Mouse (Mus musculus) neural tube, embryonic 15.5 days (tissue): ENCODE measurements around the gene Gcnt4. TPM values are rescaled to one million over a fixed set of nuclear protein-coding genes. Genes with fewer than 3 reads are reported as not detected.
"Not testable (repeated sequence)": the region's sequence is repeated elsewhere in the genome, so short reads cannot be mapped to it uniquely, and the experiment has no call there.

Source experiments
- ATAC-seq: fragments of 200-750 bp; cut with Nextera tagmentation; 2 replicates; pipeline ENCODE4 v1.8.0; 2017; ENCODE audit warnings: mild to moderate bottlenecking, moderate TSS enrichment, moderate library complexity; ENCODE audit not compliant: low FRiP score
- H3K27ac ChIP-seq: fragments of 300-500 bp; sonication (generic); replicated peaks from 2 replicates; pipeline ENCODE4 v1.5.1; 2015; ENCODE audit warnings: mild to moderate bottlenecking, inconsistent platforms
- H3K27me3 ChIP-seq: fragments of 300-500 bp; sonication (generic); replicated peaks from 2 replicates; pipeline ENCODE4 v1.6.1; 2015; ENCODE audit warnings: inconsistent platforms
- H3K36me3 ChIP-seq: fragments of 300-500 bp; sonication (generic); 2 replicates; pipeline ENCODE4 v1.6.1; 2015; ENCODE audit warnings: inconsistent platforms
- H3K4me1 ChIP-seq: fragments of 300-500 bp; sonication (generic); 2 replicates; pipeline ENCODE4 v1.6.1; 2015; ENCODE audit warnings: inconsistent platforms
- H3K4me2 ChIP-seq: fragments of 300-500 bp; sonication (generic); 2 replicates; pipeline ENCODE4 v1.6.1; 2015; ENCODE audit warnings: inconsistent platforms, mild to moderate bottlenecking, moderate library complexity
- H3K4me3 ChIP-seq: fragments of 300-500 bp; sonication (generic); replicated peaks from 2 replicates; pipeline ENCODE4 v1.5.1; 2015; ENCODE audit warnings: mild to moderate bottlenecking, inconsistent platforms
- H3K9ac ChIP-seq: fragments of 300-500 bp; sonication (generic); replicated peaks from 2 replicates; pipeline ENCODE4 v1.6.1; 2015; ENCODE audit warnings: mild to moderate bottlenecking, inconsistent platforms
- H3K9me3 ChIP-seq: fragments of 300-500 bp; sonication (generic); replicated peaks from 2 replicates; pipeline ENCODE4 v1.6.1; 2016; ENCODE audit warnings: inconsistent platforms
- WGBS: fragments of 180-500 bp; shearing (Covaris S2); methylation state at CpG from one replicate; pipeline ENCODE4 v1.1.7; 2015; ENCODE audit warnings: mixed read lengths; 5-methylcytosine and 5-hydroxymethylcytosine counted together
- polyA plus RNA-seq: library from polyadenylated mRNA; unstranded; fragments of >200 nt; fragmentation: Nextera tagmentation; extraction: Ambion mirVana; gene quantifications from 2 replicates; pipeline ENCODE4 v1.2.1, GENCODE M21; 2015

The Gcnt4 gene
- polyA plus RNA-seq = 0.08 and 0.20 TPM in 2 replicates

DNA sequence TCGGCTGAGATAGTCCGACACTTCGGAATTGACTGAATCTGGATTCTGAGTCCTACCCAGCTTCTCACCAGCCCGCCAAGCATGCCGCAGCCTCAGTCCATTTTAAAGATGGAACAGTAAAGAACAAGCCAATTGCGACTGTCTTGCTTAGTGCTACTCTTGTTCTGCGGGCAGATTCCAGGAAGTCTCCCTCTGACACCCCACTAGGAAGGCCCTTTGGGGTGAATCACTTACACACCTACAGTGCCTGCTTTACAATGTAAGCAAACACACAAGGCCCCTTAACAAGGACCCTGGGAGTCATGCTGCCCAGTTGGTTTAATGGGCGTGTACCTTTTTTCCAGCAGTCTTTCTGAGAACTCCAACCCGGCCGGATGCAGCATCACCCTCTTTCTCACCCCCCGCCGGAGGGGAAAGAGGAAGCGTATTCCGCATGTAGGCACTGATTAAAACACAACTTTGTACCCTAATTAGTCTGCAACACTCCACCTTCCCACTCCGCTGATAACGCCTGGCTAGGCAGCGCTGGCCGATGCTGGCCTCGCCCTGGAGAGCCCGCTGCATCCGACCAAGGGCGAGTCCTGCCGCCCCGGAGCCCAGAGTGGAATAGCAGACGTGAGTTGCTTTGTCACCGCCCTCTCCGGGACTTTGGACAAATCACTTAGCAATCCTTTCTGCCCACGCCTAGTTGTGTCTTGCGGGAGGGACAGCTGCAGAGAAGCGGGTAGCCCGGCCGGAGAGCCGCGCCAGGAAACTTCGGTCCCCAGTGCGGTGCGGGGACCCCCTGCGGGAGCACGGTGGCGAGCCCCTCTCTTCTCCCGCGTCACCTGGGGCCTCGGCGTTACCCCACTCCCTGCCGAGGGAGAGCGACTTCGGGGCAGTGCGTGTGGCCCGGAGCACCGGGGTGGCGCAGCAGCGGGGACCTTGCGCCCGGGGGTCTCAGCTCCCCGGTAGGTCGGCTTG lies at the start of gene Gcnt4:
TSS of gene Gcnt4 (plus strand) at position 691 of the 963 bp plus-strand sequence.
- peak within 1 kb of the TSS; percentile 66 for H3K4me3 ChIP-seq
- WGBS = 11% methylated on average over 56 of the region's 56 CpGs
- peak within 1 kb of the TSS; percentile 100 for H3K4me2 ChIP-seq
- peak; percentile 62 for ATAC-seq
- H3K9me3 ChIP-seq = no peaks in the 10 kb centered on the region
- H3K4me1 ChIP-seq = peaks cover 18% of the 10 kb centered on the region
- no peak within 1 kb of the TSS for H3K27ac ChIP-seq
- peak within 1 kb of the TSS; percentile 56 for H3K9ac ChIP-seq
- H3K36me3 ChIP-seq = no peaks in the 10 kb centered on the region
- H3K27me3 ChIP-seq = peaks cover 23% of the 10 kb centered on the region

DNA sequence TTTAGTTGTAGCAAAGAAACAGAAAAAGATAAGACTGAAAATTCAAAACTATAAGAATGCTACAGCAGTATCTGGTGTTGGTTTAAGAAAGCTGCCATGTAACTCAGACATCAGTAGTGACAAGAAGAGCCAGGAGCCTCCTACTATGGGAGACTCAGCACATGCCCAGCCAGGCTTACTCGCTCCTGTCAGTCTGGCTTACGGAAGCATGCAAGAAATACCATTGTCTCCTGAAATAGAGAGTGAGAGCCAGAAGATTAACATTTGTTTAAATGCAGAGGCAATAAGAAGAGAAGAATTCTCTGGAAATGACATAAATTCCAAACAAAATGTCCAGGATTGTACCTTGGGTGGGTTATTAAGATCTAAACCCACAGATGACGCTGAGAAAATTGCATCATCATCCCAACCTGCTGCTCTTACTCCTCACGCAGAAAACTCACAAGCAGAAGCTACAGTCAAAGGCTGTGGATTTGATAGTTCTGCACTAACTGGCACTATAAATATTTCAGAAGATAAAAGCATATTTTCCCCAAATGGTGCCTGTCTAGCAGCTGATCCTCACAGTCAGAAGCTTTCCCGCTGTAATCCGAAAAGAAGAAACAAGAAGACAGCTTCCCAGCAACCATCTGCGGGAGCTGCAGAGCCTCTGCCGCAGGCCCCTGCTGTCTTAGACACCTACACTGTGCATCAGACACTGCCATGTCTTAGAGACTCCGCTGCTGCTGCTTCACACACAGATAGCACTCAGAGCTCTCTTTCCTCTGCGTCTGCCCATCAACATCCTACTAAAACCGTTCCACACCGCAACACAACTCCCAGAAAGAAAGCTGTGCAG lies 46.0 kb upstream of the Gcnt4 start:
- no peaks in the 10 kb centered on the region for H3K4me1 ChIP-seq
- H3K9ac ChIP-seq = no peak overlapping the region
- H3K4me3 ChIP-seq = no peak overlapping the region
- H3K27ac ChIP-seq = no peak overlapping the region
- 79% methylated on average over 12 of the region's 12 CpGs for WGBS
- ATAC-seq = no peak
- H3K9me3 ChIP-seq = no peaks in the 10 kb centered on the region
- no peaks in the 10 kb centered on the region for H3K36me3 ChIP-seq
- H3K4me2 ChIP-seq = no peak overlapping the region
- H3K27me3 ChIP-seq = no peaks in the 10 kb centered on the region

DNA sequence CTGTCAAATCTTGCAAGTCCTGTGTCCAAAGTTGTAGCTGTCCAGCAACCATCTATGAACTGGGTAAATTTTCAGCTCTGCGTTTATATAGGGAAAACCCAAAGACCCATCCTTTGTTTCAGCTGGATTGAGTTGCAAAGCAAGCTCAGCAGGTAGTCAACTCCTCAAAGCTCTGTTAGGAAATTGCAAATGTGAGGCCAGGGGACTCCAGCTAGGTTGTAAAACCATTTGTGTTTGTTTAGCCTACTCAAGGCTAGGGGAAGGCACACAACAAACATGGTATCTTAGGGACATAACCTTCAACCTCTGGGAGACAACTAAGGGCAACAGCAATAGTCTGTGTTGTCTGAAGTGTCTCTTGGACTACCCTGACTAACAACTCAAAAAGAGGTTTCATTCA lies 40.0 kb upstream of the Gcnt4 start:
- Histone ChIP-seq H3K9me3 (no peaks in the 10 kb centered on the region), H3K9ac (no peak overlapping the region), H3K36me3 (no peaks in the 10 kb centered on the region), H3K4me1 (no peaks in the 10 kb centered on the region), H3K4me2 (no peak overlapping the region), H3K4me3 (no peak overlapping the region), H3K27ac (no peak overlapping the region), H3K27me3 (no peaks in the 10 kb centered on the region)
- ATAC-seq = no peak
- 32% methylated on average over 1 of the region's 1 CpGs for WGBS

DNA sequence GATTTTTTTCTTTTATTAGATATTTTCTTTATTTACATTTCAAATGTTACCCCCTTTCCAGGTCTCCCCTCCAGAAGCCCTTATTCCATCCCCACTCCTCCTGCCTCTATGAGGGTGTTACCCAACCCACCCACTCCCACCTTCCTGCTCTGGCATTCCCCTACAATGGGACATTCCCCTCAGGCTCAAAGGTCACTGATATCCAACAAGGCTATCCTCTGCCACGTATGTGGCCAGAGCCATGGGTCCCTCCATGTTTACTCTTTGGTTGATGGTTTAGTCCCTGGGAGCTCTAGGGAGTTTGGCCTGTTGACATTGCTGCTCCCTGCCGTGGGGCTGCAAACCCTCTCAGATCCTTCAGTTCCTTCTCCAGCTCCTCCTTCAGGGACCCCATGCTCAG lies 34.5 kb upstream of the Gcnt4 start:
- Histone ChIP-seq H3K27me3 (no peaks in the 10 kb centered on the region), H3K4me3 (no peak overlapping the region), H3K9ac (no peak overlapping the region), H3K4me2 (no peak overlapping the region), H3K4me1 (no peaks in the 10 kb centered on the region), H3K36me3 (no peaks in the 10 kb centered on the region), H3K27ac (no peak overlapping the region), H3K9me3 (no peaks in the 10 kb centered on the region)
- 54% methylated on average over 2 of the region's 2 CpGs for WGBS
- no peak for ATAC-seq

DNA sequence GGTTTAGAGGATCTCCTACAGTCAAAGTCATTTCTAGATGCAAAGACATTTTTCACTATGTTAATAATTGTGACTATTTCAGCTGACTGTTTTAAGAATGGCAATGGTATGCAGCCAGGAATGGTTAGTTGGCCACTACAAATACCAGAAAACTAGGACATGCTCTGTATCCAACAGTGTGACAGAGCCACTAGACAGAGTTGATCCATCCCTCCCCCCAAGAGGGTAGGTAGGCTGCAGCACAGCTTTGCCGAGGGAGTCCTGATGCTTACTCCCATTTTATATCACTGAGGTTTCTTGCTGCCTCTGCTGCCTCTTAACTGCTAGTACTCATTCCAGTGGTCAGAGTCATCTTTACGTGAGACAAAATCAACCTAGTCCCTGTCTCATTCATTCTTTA lies 29.3 kb upstream of the Gcnt4 start:
- 90% methylated on average over 2 of the region's 2 CpGs for WGBS
- Histone ChIP-seq H3K27me3 (no peaks in the 10 kb centered on the region), H3K4me2 (no peak overlapping the region), H3K9me3 (no peaks in the 10 kb centered on the region), H3K36me3 (no peaks in the 10 kb centered on the region), H3K4me3 (no peak overlapping the region), H3K4me1 (no peaks in the 10 kb centered on the region), H3K9ac (no peak overlapping the region), H3K27ac (no peak overlapping the region)
- no peak for ATAC-seq

DNA sequence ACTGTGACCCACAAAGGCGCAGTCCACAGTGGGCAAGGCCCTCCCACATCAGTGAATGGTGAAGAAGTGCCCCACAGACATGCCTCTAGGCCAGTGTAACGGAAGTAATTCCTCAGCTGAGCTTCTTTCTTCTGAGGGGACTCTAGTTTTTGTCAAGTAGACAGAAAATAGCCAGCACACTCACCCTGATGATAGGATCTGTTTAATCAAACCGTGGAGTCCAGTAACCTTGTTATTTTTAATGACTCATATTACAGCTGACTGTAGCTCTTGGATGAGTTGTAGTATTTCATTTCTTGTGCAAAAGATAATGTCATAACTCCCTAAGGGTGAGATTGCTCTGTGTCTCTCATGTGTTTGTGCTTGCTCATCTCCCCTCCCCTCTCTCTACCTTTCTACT lies 17.8 kb upstream of the Gcnt4 start:
- no peak overlapping the region for H3K27ac ChIP-seq
- no peak overlapping the region for H3K4me2 ChIP-seq
- no peaks in the 10 kb centered on the region for H3K36me3 ChIP-seq
- WGBS = 58% methylated on average over 3 of the region's 3 CpGs
- H3K4me1 ChIP-seq = no peaks in the 10 kb centered on the region
- H3K9me3 ChIP-seq = no peaks in the 10 kb centered on the region
- H3K4me3 ChIP-seq = no peak overlapping the region
- no peak overlapping the region for H3K9ac ChIP-seq
- ATAC-seq = no peak
- H3K27me3 ChIP-seq = no peaks in the 10 kb centered on the region

DNA sequence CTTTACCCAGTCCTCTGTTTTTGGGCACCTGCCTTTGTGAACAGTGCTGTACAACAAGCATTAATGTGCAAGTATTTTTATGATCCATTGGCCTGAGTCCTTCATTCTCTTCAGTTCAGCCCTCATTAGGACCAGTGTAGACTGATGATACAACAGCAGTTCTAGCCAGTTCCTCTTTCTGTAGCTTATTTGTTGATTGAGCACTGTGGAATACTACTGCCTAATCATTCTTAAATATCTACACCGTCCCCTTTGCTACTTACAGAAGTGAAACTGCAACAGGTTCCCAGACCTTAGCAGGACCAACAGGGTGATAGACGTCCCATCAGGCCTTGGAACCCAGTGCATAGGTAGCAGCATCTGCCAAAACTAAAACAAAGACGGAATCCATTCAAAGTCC lies 13.3 kb upstream of the Gcnt4 start:
- Histone ChIP-seq H3K27me3 (no peaks in the 10 kb centered on the region), H3K4me3 (no peak overlapping the region), H3K4me1 (no peaks in the 10 kb centered on the region), H3K9me3 (no peaks in the 10 kb centered on the region), H3K36me3 (no peaks in the 10 kb centered on the region), H3K4me2 (no peak overlapping the region), H3K9ac (no peak overlapping the region), H3K27ac (no peak overlapping the region)
- ATAC-seq = no peak
- 92% methylated on average over 3 of the region's 3 CpGs for WGBS

DNA sequence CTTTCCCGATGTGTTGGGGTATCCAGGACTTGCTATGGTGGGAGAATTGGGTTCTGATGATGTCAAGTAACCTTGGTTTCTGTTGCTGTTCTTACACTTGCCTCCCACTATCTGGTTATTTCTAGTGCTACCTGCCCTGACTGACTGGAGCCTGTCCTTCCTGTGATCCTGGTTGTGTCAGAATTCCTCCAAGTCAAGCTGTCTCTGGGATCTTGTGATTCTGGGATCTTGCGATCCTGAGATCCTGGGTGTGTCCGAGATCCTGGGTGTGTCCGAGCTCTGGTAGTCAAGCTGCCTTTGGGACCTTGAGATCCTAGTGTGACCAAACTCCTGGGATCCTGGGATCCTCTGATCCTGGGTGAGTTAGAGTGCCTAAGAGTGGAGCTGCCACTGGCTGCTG lies 1.4 kb upstream of the Gcnt4 start:
- Histone ChIP-seq H3K27me3 (peaks cover 23% of the 10 kb centered on the region), H3K4me1 (peaks cover 18% of the 10 kb centered on the region)
- H3K4me3 ChIP-seq, H3K9ac ChIP-seq, H3K9me3 ChIP-seq, H3K36me3 ChIP-seq, H3K4me2 ChIP-seq, ATAC-seq, H3K27ac ChIP-seq: not testable (repeated sequence)
- 95% methylated on average over 4 of the region's 4 CpGs for WGBS

DNA sequence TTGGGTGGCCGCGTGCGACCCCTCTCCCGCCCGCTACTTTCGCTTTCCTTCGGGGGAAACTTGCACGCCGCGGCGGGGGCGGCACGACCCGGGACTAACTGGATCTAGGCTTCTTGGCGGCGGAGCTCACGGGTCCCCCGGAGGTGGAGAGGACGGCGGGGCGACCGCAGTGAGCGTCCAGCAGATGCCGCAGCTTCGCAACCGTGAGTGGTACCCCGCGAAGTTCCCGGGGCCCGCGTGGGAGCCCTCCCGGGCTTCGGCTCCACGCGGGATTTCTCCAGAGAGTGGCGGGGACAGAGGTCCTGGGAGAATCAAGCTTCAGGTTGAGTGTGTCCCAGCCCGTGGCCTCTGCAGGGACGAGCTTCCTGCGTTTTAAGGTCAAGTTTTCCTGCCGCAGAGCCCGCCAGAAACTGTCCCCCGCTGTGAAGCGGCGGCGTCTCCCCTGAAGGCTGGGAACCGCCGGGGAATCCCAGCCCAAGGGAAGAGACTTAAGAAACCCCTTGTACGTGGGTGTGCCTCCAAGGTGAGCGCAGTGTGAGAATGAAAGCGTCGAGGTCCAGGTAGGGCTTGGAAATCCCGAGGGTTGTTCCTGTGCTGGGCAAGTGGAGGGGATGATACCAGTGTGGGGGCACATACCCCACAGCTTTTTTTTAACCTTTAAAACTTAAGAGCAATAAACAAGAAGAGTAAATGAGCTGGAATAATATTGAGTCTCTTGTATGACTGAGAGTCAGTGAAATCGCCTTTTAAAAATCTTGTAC lies 676 bp downstream of the Gcnt4 start:
- H3K4me2 ChIP-seq = peak overlapping the region; percentile 100
- peaks cover 18% of the 10 kb centered on the region for H3K4me1 ChIP-seq
- no peak overlapping the region for H3K27ac ChIP-seq
- under 1% methylated on average over 50 of the region's 53 CpGs for WGBS
- H3K4me3 ChIP-seq = peak overlapping the region; percentile 66
- no peaks in the 10 kb centered on the region for H3K9me3 ChIP-seq
- H3K9ac ChIP-seq = peak overlapping the region; percentile 56
- peak; percentile 70; the same call in 1 of the 2 replicates for ATAC-seq
- H3K27me3 ChIP-seq = peaks cover 23% of the 10 kb centered on the region
- no peaks in the 10 kb centered on the region for H3K36me3 ChIP-seq

DNA sequence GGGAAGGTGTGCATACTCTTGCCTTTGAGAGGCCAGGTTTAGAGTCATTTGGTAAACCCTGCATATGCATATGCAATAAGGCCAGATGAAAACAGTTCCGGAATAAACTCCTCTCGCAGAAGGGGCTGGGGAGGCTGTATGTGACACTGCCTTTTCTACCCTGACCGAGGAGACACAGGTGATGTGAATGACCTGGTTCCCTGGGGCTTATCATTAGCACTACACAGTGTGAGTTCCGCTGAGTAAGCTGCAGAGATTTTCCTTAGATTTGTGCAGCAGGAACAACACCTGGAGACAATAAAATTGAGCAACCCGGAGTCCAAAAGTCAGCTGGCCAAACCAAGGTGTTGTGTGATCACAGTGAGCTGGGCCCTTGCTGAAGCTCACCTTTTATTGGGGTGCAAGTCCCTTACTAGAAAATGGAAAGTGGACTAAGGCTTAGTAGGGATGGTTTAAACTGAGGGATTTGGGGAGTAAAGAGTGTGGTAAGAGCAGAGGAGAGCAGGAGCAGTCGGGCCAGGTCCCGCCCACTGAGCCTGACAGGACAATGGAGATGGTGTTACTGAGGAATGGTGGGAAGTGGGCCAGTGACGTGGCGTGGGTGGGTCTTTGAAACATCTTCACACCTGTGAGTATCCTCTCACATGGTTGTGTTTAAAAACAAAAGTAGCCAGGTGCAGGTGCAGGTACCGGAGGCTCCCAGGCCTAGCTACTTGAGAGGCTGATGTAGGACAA lies 1.7 kb downstream of the Gcnt4 start:
- H3K9ac ChIP-seq = no peak overlapping the region
- H3K36me3 ChIP-seq = no peaks in the 10 kb centered on the region
- H3K4me2 ChIP-seq = no peak overlapping the region
- H3K27ac ChIP-seq = no peak overlapping the region
- H3K27me3 ChIP-seq = peaks cover 23% of the 10 kb centered on the region
- ATAC-seq = no peak
- no peak overlapping the region for H3K4me3 ChIP-seq
- H3K9me3 ChIP-seq = no peaks in the 10 kb centered on the region
- WGBS = 46% methylated on average over 10 of the region's 10 CpGs
- H3K4me1 ChIP-seq = peaks cover 18% of the 10 kb centered on the region

- Histone ChIP-seq H3K9me3 (no peaks in the 10 kb centered on the region), H3K27me3 (peaks cover 23% of the 10 kb centered on the region), H3K4me1 (peaks cover 18% of the 10 kb centered on the region), H3K4me2 (no peak overlapping the region), H3K9ac (no peak overlapping the region), H3K36me3 (no peaks in the 10 kb centered on the region), H3K4me3 (no peak overlapping the region), H3K27ac (no peak overlapping the region)
- WGBS = 95% methylated on average over 1 of the region's 1 CpGs
- no peak for ATAC-seq
Measured at GRCm38 (mm10) chr13:96927781-96928180, 3.3 kb downstream of the Gcnt4 start.
